ENCODE assay signal across 10 mouse cellular contexts in the genomic region with DNA sequence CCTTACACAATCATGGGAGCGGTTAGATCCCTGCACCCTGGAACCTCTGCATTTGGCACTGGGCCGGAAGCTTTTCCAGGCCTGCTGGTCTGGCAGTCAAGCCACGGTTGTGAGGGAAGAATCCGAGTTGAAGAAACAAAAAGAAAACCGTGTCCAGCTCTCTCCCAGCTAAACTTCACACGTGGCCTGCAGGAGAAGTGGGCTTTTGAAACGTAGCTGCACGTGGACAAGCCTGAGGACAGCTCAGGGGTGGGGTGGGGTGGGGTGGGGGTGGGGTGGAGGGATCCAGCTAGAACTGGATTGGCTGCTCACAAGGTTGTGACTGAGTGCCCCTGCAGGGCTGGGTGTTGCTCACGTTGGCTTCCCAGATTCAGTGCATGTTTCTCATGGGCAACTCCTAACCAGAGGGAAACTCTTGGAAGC. TPM values are rescaled to one million over a fixed set of nuclear protein-coding genes. Genes with fewer than 3 reads are reported as not detected.
DNase-seq lines count a peak whose midpoint lies in the region; ATAC-seq and TF ChIP-seq lines count a peak whose summit lies in the region.
"Had no signal": no experiment of that assay in that cellular context is flagged by ENCODE, and none has a peak within 500 bp of the region (broad histone marks: within the 10 kb centered on the region; RNA-seq: fewer than 3 reads in every experiment).

No protein-coding gene starts in this region.

- H3K9me3 ChIP-seq in limb, embryonic 14.5 days (ENCODE audit: control insufficient read depth, low read length), result no peaks in the 10 kb centered on the region
- H3K9me3 ChIP-seq in limb, embryonic 10.5 days (replicated peaks), result no peaks in the 10 kb centered on the region
- H3K9me3 ChIP-seq: limb, embryonic 15.5 days had no signal

- no peak for DNase-seq in limb, embryonic 14.5 days (ENCODE audit: low spot score)
- DNase-seq in limb, embryonic 10.5 days (ENCODE audit: low spot score), result no peak
- peak; percentile 70 to 74 for DNase-seq in heart, adult 18-20 months
- peak; percentile 74 for DNase-seq in kidney, adult 2 months
- peak; percentile 67 for DNase-seq in lung, postnatal 14 days
- no peak for DNase-seq in spleen, postnatal 14 days (ENCODE audit: low spot score in 2 of 2)
- no peak for DNase-seq in layer of hippocampus, adult 11-12 months (ENCODE audit: low spot score)
- no peak for DNase-seq in B cell, adult 2 months

- H3K4me3 ChIP-seq in limb, embryonic 14.5 days (replicated peaks; ENCODE audit: low read length), result no peak overlapping the region
- H3K4me3 ChIP-seq in limb, embryonic 10.5 days, result no peak overlapping the region
- H3K4me3 ChIP-seq in kidney, adult 2 months (ENCODE audit: insufficient read depth, low read depth, low read length), result no peak overlapping the region
- H3K4me3 ChIP-seq: limb, embryonic 15.5 days had no signal

- 23% methylated on average over 9 of the region's 9 CpGs for WGBS in limb, embryonic 14.5 days
- 42% methylated on average over 9 of the region's 9 CpGs for WGBS in limb, embryonic 10.5 days
- WGBS in kidney, adult 2 months, result 20% methylated on average over 9 of the region's 9 CpGs

- no peak overlapping the region for H3K4me2 ChIP-seq in limb, embryonic 14.5 days (replicated peaks; ENCODE audit: low read depth, low read length, severe bottlenecking)
- H3K4me2 ChIP-seq: limb, embryonic 15.5 days had no signal

- ATAC-seq in limb, embryonic 14.5 days (ENCODE audit: low FRiP score, low read depth), result no peak
- ATAC-seq: CD4-positive, CD25-positive, alpha-beta regulatory T cell, adult 4 months had no signal

- H3K4me1 ChIP-seq in limb, embryonic 14.5 days (ENCODE audit: control insufficient read depth, insufficient read depth, low read length), result 0 out of 2 replicates have a peak, but pooled peaks cover 3% of the 10 kb centered on the region
- peaks cover 4% of the 10 kb centered on the region; the same call in 1 of the 2 replicates for H3K4me1 ChIP-seq in limb, embryonic 10.5 days
- peaks cover 2% of the 10 kb centered on the region; the same call in 1 of the 2 replicates for H3K4me1 ChIP-seq in kidney, adult 2 months (ENCODE audit: control insufficient read depth, insufficient read depth, low read length)

- no peak overlapping the region for H3K27ac ChIP-seq in limb, embryonic 14.5 days (replicated peaks; ENCODE audit: low read depth, low read length)
- H3K27ac ChIP-seq in limb, embryonic 10.5 days, result no peak overlapping the region
- peak overlapping the region; percentile 61; the same call in 1 of the 2 replicates for H3K27ac ChIP-seq in kidney, adult 2 months (ENCODE audit: insufficient read depth, low read depth, low read length)
- H3K27ac ChIP-seq: limb, embryonic 15.5 days had no signal

- TF ChIP-seq POLR2A in limb, embryonic 14.5 days (IDR thresholded peaks at IDR 0.05; ENCODE audit: borderline replicate concordance, extremely low read depth, insufficient read depth, insufficient read length), result no peak
- no peak for TF ChIP-seq POLR2A in kidney, adult 2 months (IDR thresholded peaks at IDR 0.05; ENCODE audit: low read depth, low read length)

- H3K9ac ChIP-seq in limb, embryonic 14.5 days (ENCODE audit: low read depth, low read length, severe bottlenecking), result 0 out of 2 replicates have a peak overlapping the region, but pooled peaks have one; percentile 16
- H3K9ac ChIP-seq: limb, embryonic 15.5 days had no signal

- no peak for TF ChIP-seq CTCF in kidney, adult 2 months (conservative IDR thresholded peaks at IDR 0.05; ENCODE audit: insufficient read depth, insufficient read length, low read depth, low read length)

- H3K36me3 ChIP-seq in limb, embryonic 14.5 days (ENCODE audit: control insufficient read depth, insufficient read depth, low read length), result peaks cover 8% of the 10 kb centered on the region
- no peaks in the 10 kb centered on the region for H3K36me3 ChIP-seq in limb, embryonic 10.5 days
- no peaks in the 10 kb centered on the region for H3K36me3 ChIP-seq in kidney, adult 2 months (ENCODE audit: control insufficient read depth, insufficient read depth, low read length)

- H3K27me3 ChIP-seq in limb, embryonic 14.5 days (ENCODE audit: control insufficient read depth, insufficient read depth, low read length), result no peaks in the 10 kb centered on the region
- no peaks in the 10 kb centered on the region for H3K27me3 ChIP-seq in limb, embryonic 10.5 days (ENCODE audit: low read depth, poor library complexity, severe bottlenecking)
- no peaks in the 10 kb centered on the region for H3K27me3 ChIP-seq in kidney, adult 2 months (replicated peaks; ENCODE audit: control insufficient read depth, insufficient read depth, low read length)
- H3K27me3 ChIP-seq: limb, embryonic 15.5 days had no signal

RNA-seq across cellular contexts. Expression of gene Olfr70, which starts 5.3 kb away (rescaled TPM):
- not detected in 2 replicates for polyA plus RNA-seq in limb, embryonic 14.5 days (2012; rRNA removed)
- not detected in 2 replicates for polyA plus RNA-seq in limb, embryonic 14.5 days (2014; fragmentation: Nextera tagmentation; extraction: Ambion mirVana)
- not detected in 2 replicates for polyA plus RNA-seq in limb, embryonic 10.5 days (2016; fragmentation: Nextera tagmentation; extraction: Ambion mirVana)
- total RNA-seq in heart, adult 18-20 months (2021), result not detected
- polyA plus RNA-seq in kidney, adult 2 months (2012; rRNA removed), result not detected in 2 replicates
- polyA plus RNA-seq: CD4-positive, CD25-positive, alpha-beta regulatory T cell, adult 4 months; limb, embryonic 15.5 days had no signal

RNA-seq across cellular contexts. Expression of gene Olfr71, which starts 14.8 kb away (rescaled TPM):
- polyA plus RNA-seq in limb, embryonic 14.5 days (2012; rRNA removed), result not detected in 2 replicates
- not detected in 2 replicates for polyA plus RNA-seq in limb, embryonic 14.5 days (2014; fragmentation: Nextera tagmentation; extraction: Ambion mirVana)
- not detected in 2 replicates for polyA plus RNA-seq in limb, embryonic 10.5 days (2016; fragmentation: Nextera tagmentation; extraction: Ambion mirVana)
- total RNA-seq in heart, adult 18-20 months (2021), result not detected
- polyA plus RNA-seq in kidney, adult 2 months (2012; rRNA removed), result not detected in 2 replicates
- polyA plus RNA-seq: CD4-positive, CD25-positive, alpha-beta regulatory T cell, adult 4 months; limb, embryonic 15.5 days had no signal

RNA-seq across cellular contexts. Expression of gene Fam221b, which starts 26.3 kb away (rescaled TPM):
- polyA plus RNA-seq in limb, embryonic 14.5 days (2012; rRNA removed), result 0.40 and 0.63 TPM in 2 replicates
- polyA plus RNA-seq in limb, embryonic 14.5 days (2014; fragmentation: Nextera tagmentation; extraction: Ambion mirVana), result 4.0 and 4.3 TPM in 2 replicates
- 1.6 and 1.7 TPM in 2 replicates for polyA plus RNA-seq in limb, embryonic 10.5 days (2016; fragmentation: Nextera tagmentation; extraction: Ambion mirVana)
- under 1 TPM; 0.15 to 0.28 TPM for total RNA-seq in heart, adult 18-20 months (2021)
- polyA plus RNA-seq in kidney, adult 2 months (2012; rRNA removed), result 0.09 and 0.12 TPM in 2 replicates

RNA-seq across cellular contexts. Expression of gene Tmem8b, which starts 26.5 kb away (rescaled TPM):
- 16.0 and 26.7 TPM in 2 replicates for polyA plus RNA-seq in limb, embryonic 14.5 days (2012; rRNA removed)
- polyA plus RNA-seq in limb, embryonic 14.5 days (2014; fragmentation: Nextera tagmentation; extraction: Ambion mirVana), result 3.8 and 5.2 TPM in 2 replicates
- polyA plus RNA-seq in limb, embryonic 10.5 days (2016; fragmentation: Nextera tagmentation; extraction: Ambion mirVana), result 2.2 and 3.4 TPM in 2 replicates
- total RNA-seq in heart, adult 18-20 months (2021), result 10 to 100 TPM; 20.0 to 21.0 TPM
- polyA plus RNA-seq in kidney, adult 2 months (2012; rRNA removed), result 8.3 and 8.6 TPM in 2 replicates

RNA-seq across cellular contexts. Expression of gene Hrct1, which starts 31.7 kb away (rescaled TPM):
- 3.2 and 3.9 TPM in 2 replicates for polyA plus RNA-seq in limb, embryonic 14.5 days (2012; rRNA removed)
- polyA plus RNA-seq in limb, embryonic 14.5 days (2014; fragmentation: Nextera tagmentation; extraction: Ambion mirVana), result 2.1 and 2.2 TPM in 2 replicates
- 0.35 and 0.40 TPM in 2 replicates for polyA plus RNA-seq in limb, embryonic 10.5 days (2016; fragmentation: Nextera tagmentation; extraction: Ambion mirVana)
- 1 to 10 TPM; 4.2 to 4.9 TPM for total RNA-seq in heart, adult 18-20 months (2021)
- polyA plus RNA-seq in kidney, adult 2 months (2012; rRNA removed), result 4.8 and 5.1 TPM in 2 replicates
- polyA plus RNA-seq: CD4-positive, CD25-positive, alpha-beta regulatory T cell, adult 4 months had no signal

Comparison
In these comparisons a context has a peak if more than half of its experiments do, and no peak if none do; other contexts are left out.
1. DNase-seq: peak in heart, adult 18-20 months (2 of 2), kidney, adult 2 months (single experiment) and lung, postnatal 14 days (single experiment); none in limb, embryonic 14.5 days (single experiment), limb, embryonic 10.5 days (single experiment), spleen, postnatal 14 days (0 of 2), layer of hippocampus, adult 11-12 months (single experiment) and B cell, adult 2 months (0 of 2).